Mouse (Mus musculus): ENCODE measurements around the gene Ggct. TPM values are rescaled to one million over a fixed set of nuclear protein-coding genes. Genes with fewer than 3 reads are reported as not detected.

Gene Ggct
- total and polyA plus RNA-seq, 2 experiments from 2014 or later = 0.11 to 7.0 TPM

DNA sequence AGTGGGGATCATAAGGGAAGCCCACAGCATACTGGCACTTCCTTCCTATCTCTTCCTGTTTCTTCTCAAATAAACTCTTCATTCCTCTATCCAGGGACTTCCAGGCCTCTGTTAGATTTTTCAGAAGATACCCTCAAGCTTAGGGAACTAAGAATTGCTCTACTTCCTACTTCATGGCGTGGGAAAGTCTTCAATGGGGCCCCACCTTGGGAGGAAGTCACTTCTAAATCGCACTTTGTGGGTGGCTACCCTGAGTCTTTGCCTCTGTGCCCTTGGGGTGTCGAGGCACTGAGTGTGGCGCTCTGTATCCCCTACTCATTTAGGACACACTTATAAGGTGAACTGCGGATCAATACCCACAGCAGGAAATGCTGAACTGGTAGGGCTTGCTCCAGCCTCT lies 44.1 kb downstream of the Ggct start:
- WGBS = 74% methylated on average over 5 of the region's 5 CpGs
- H3K9me3 ChIP-seq (replicated peaks; ENCODE audit: control insufficient read depth, low read length) = no peaks in the 10 kb centered on the region
- H3K36me3 ChIP-seq (replicated peaks; ENCODE audit: control insufficient read depth, insufficient read depth, low read length) = peaks cover 5% of the 10 kb centered on the region; the same call in 1 of the 2 replicates
- no peak overlapping the region for H3K9ac ChIP-seq (replicated peaks; ENCODE audit: low read depth, low read length)
- peaks cover 16% of the 10 kb centered on the region for H3K27me3 ChIP-seq (ENCODE audit: control insufficient read depth, insufficient read depth, low read length)
- no peak overlapping the region for H3K27ac ChIP-seq (ENCODE audit: low read depth)
- no peak overlapping the region for H3K4me3 ChIP-seq (ENCODE audit: low read depth, low read length)
- H3K4me2 ChIP-seq (ENCODE audit: low read depth, low read length) = no peak overlapping the region
- no peak for DNase-seq (ENCODE audit: low spot score)
- no peaks in the 10 kb centered on the region for H3K4me1 ChIP-seq (ENCODE audit: control insufficient read depth, insufficient read depth)
- no peak for ATAC-seq (ENCODE audit: insufficient read depth, low read depth)
- TF ChIP-seq CTCF (IDR thresholded peaks at IDR 0.05; ENCODE audit: low read depth) (no peak), EP300 (IDR thresholded peaks at IDR 0.05; ENCODE audit: low read depth) (no peak)

DNA sequence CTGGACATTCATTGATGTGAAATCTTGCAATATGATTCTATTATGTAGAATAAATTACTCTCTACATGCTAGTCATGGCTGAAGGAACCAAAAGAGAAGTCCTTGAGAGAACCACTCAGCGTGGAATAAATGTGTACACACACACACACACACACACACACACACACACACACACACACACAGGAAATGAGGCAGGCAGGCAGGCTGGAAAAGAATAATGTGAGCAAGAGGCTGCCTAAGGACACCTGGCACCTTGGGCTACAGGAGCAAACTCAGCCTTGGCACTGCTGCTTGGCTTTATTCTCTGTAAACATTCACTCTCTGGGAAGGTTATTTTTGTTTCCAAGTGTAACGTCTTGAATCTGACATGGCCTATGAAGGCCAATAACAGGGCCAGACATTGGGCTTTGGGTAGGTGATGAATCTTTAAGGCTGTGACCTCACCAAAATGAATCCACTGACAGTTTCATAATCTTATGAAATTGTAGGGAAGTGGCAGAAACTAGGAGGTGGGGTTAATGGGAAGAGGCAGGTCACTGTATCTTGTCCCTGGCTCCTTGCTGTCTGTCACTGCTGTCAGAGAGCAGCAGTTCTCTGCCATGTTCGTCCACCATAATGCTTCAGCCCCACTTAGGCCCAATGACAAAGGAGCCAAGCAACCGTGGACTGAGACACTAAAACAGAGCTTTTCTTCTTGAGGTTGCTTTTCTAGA lies 46.4 kb downstream of the Ggct start:
- Histone ChIP-seq H3K9ac (replicated peaks; ENCODE audit: low read depth, low read length) (no peak overlapping the region), H3K27ac (ENCODE audit: low read depth) (no peak overlapping the region), H3K9me3 (replicated peaks; ENCODE audit: control insufficient read depth, low read length) (no peaks in the 10 kb centered on the region), H3K4me1 (ENCODE audit: control insufficient read depth, insufficient read depth) (no peaks in the 10 kb centered on the region), H3K36me3 (replicated peaks; ENCODE audit: control insufficient read depth, insufficient read depth, low read length) (peaks cover 16% of the 10 kb centered on the region), H3K4me2 (ENCODE audit: low read depth, low read length) (no peak overlapping the region), H3K27me3 (ENCODE audit: control insufficient read depth, insufficient read depth, low read length) (peaks cover 26% of the 10 kb centered on the region), H3K4me3 (ENCODE audit: low read depth, low read length) (no peak overlapping the region)
- no peak for ATAC-seq (ENCODE audit: insufficient read depth, low read depth)
- no peak for DNase-seq (ENCODE audit: low spot score)
- no peak for TF ChIP-seq CTCF (IDR thresholded peaks at IDR 0.05; ENCODE audit: low read depth)
- WGBS = 61% methylated on average over 4 of the region's 4 CpGs

DNA sequence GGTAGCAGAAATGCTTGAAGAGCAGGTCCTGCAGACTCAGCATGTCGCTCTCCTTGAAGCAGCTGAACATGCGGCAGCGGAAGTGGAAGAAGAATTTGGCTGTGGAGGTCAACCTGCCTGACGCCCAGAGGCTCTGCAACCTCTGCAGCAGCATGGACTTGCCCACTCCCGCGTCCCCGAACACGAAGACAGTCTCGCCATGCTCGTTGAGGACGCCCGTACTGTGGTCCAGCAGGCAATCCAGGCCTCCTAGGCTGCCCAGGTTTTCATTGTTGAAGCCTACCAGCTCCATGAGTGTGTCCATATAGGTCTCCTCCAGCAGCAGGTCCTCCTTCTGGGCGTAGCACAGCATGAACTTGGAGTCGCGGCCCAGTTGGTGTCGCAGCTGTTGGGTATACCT lies 48.2 kb downstream of the Ggct start:
- Histone ChIP-seq H3K27me3 (ENCODE audit: control insufficient read depth, insufficient read depth, low read length) (peaks cover 26% of the 10 kb centered on the region), H3K36me3 (replicated peaks; ENCODE audit: control insufficient read depth, insufficient read depth, low read length) (peaks cover 16% of the 10 kb centered on the region), H3K4me1 (ENCODE audit: control insufficient read depth, insufficient read depth) (0 out of 2 replicates have a peak, but pooled peaks cover 3% of the 10 kb centered on the region), H3K9ac (replicated peaks; ENCODE audit: low read depth, low read length) (no peak overlapping the region), H3K4me3 (ENCODE audit: low read depth, low read length) (no peak overlapping the region), H3K4me2 (ENCODE audit: low read depth, low read length) (no peak overlapping the region), H3K27ac (ENCODE audit: low read depth) (no peak overlapping the region), H3K9me3 (replicated peaks; ENCODE audit: control insufficient read depth, low read length) (no peaks in the 10 kb centered on the region)
- 83% methylated on average over 16 of the region's 16 CpGs for WGBS
- TF ChIP-seq EP300 (IDR thresholded peaks at IDR 0.05; ENCODE audit: low read depth) (no peak), CTCF (IDR thresholded peaks at IDR 0.05; ENCODE audit: low read depth) (no peak)
- ATAC-seq (ENCODE audit: insufficient read depth, low read depth) (no peak), DNase-seq (ENCODE audit: low spot score) (no peak)

GRCm38 (mm10) chr6:54943753-54944152 lies 49.0 kb downstream of the Ggct start:
- DNase-seq (ENCODE audit: low spot score) = no peak
- ATAC-seq (ENCODE audit: insufficient read depth, low read depth) = no peak
- WGBS = 54% methylated on average over 24 of the region's 24 CpGs
- Histone ChIP-seq H3K4me1 (ENCODE audit: control insufficient read depth, insufficient read depth) (0 out of 2 replicates have a peak, but pooled peaks cover 3% of the 10 kb centered on the region), H3K4me3 (ENCODE audit: low read depth, low read length) (no peak overlapping the region), H3K27ac (ENCODE audit: low read depth) (no peak overlapping the region), H3K4me2 (ENCODE audit: low read depth, low read length) (no peak overlapping the region), H3K9me3 (replicated peaks; ENCODE audit: control insufficient read depth, low read length) (no peaks in the 10 kb centered on the region), H3K9ac (replicated peaks; ENCODE audit: low read depth, low read length) (no peak overlapping the region), H3K27me3 (ENCODE audit: control insufficient read depth, insufficient read depth, low read length) (peaks cover 26% of the 10 kb centered on the region), H3K36me3 (replicated peaks; ENCODE audit: control insufficient read depth, insufficient read depth, low read length) (peaks cover 16% of the 10 kb centered on the region)
- no peak for TF ChIP-seq EP300 (IDR thresholded peaks at IDR 0.05; ENCODE audit: low read depth)
- TF ChIP-seq CTCF (IDR thresholded peaks at IDR 0.05; ENCODE audit: low read depth) = no peak

- Histone ChIP-seq H3K9me3 (replicated peaks; ENCODE audit: control insufficient read depth, low read length) (no peaks in the 10 kb centered on the region), H3K4me2 (ENCODE audit: low read depth, low read length) (no peak overlapping the region), H3K9ac (replicated peaks; ENCODE audit: low read depth, low read length) (no peak overlapping the region), H3K27ac (ENCODE audit: low read depth) (no peak overlapping the region), H3K4me3 (ENCODE audit: low read depth, low read length) (no peak overlapping the region), H3K4me1 (ENCODE audit: control insufficient read depth, insufficient read depth) (0 out of 2 replicates have a peak, but pooled peaks cover 3% of the 10 kb centered on the region), H3K27me3 (ENCODE audit: control insufficient read depth, insufficient read depth, low read length) (peaks cover 26% of the 10 kb centered on the region), H3K36me3 (replicated peaks; ENCODE audit: control insufficient read depth, insufficient read depth, low read length) (peaks cover 16% of the 10 kb centered on the region)
- 74% methylated on average over 16 of the region's 16 CpGs for WGBS
- TF ChIP-seq CTCF (IDR thresholded peaks at IDR 0.05; ENCODE audit: low read depth) (no peak; the same call in 1 of the 2 replicates), EP300 (IDR thresholded peaks at IDR 0.05; ENCODE audit: low read depth) (no peak)
- DNase-seq (ENCODE audit: low spot score) (no peak), ATAC-seq (ENCODE audit: insufficient read depth, low read depth) (no peak)
Observed at GRCm38 (mm10) chr6:54943292-54943691, 49.5 kb downstream of the Ggct start.

- ATAC-seq (ENCODE audit: insufficient read depth, low read depth) (no peak), DNase-seq (ENCODE audit: low spot score) (no peak)
- 85% methylated on average over 6 of the region's 6 CpGs for WGBS
- no peak overlapping the region for H3K4me2 ChIP-seq (ENCODE audit: low read depth, low read length)
- no peak overlapping the region for H3K27ac ChIP-seq (ENCODE audit: low read depth)
- H3K27me3 ChIP-seq (ENCODE audit: control insufficient read depth, insufficient read depth, low read length) = peaks cover 26% of the 10 kb centered on the region
- H3K9ac ChIP-seq (replicated peaks; ENCODE audit: low read depth, low read length) = no peak overlapping the region
- H3K9me3 ChIP-seq (replicated peaks; ENCODE audit: control insufficient read depth, low read length) = no peaks in the 10 kb centered on the region
- TF ChIP-seq EP300 (IDR thresholded peaks at IDR 0.05; ENCODE audit: low read depth) (no peak), CTCF (IDR thresholded peaks at IDR 0.05; ENCODE audit: low read depth) (no peak)
- 0 out of 2 replicates have a peak, but pooled peaks cover 3% of the 10 kb centered on the region for H3K4me1 ChIP-seq (ENCODE audit: control insufficient read depth, insufficient read depth)
- peaks cover 11% of the 10 kb centered on the region for H3K36me3 ChIP-seq (replicated peaks; ENCODE audit: control insufficient read depth, insufficient read depth, low read length)
- H3K4me3 ChIP-seq (ENCODE audit: low read depth, low read length) = no peak overlapping the region
Observed at GRCm38 (mm10) chr6:54941149-54941548, 51.6 kb downstream of the Ggct start.

Measured in heart, postnatal 0 days (tissue).